Mouse (Mus musculus): ENCODE measurements at regions not wholly inside any gene's neighbourhood (a gene's known extent, or its start where the extent isn't known, plus 50 kb on each side); places are given as distances from the start of the nearest gene placed in this dataset.
A peak's percentile ranks its signal among the peaks of the same experiment; 100 is the strongest.

GRCm38 (mm10) chr12:79995521-79996094 lies 117.2 kb downstream of the Zfp36l1 start:
- Histone ChIP-seq H3K4me3 (ENCODE audit: insufficient read depth, low read length) (no peak overlapping the region), H3K4me1 (ENCODE audit: control insufficient read depth, insufficient read depth, low read length) (peaks cover 2% of the 10 kb centered on the region; the same call in 1 of the 2 replicates), H3K27ac (ENCODE audit: insufficient read depth, low read length) (no peak overlapping the region)
- TF ChIP-seq POLR2A (IDR thresholded peaks at IDR 0.05; ENCODE audit: extremely low read depth, insufficient read depth, low read length) (no peak), CTCF (IDR thresholded peaks at IDR 0.05; ENCODE audit: extremely low read depth, insufficient read depth, low read length) (no peak)

GRCm38 (mm10) chr12:79993821-79994571 lies 118.8 kb downstream of the Zfp36l1 start:
- Histone ChIP-seq H3K27ac (ENCODE audit: insufficient read depth, low read length) (no peak overlapping the region), H3K4me3 (ENCODE audit: insufficient read depth, low read length) (no peak overlapping the region), H3K4me1 (ENCODE audit: control insufficient read depth, insufficient read depth, low read length) (peaks cover 7% of the 10 kb centered on the region)
- TF ChIP-seq CTCF (IDR thresholded peaks at IDR 0.05; ENCODE audit: extremely low read depth, insufficient read depth, low read length) (no peak), POLR2A (IDR thresholded peaks at IDR 0.05; ENCODE audit: extremely low read depth, insufficient read depth, low read length) (no peak)

GRCm38 (mm10) chr12:79991279-79991678 lies 121.5 kb downstream of the Zfp36l1 start:
- Histone ChIP-seq H3K4me3 (ENCODE audit: insufficient read depth, low read length) (no peak overlapping the region), H3K4me1 (ENCODE audit: control insufficient read depth, insufficient read depth, low read length) (peaks cover 8% of the 10 kb centered on the region), H3K27ac (ENCODE audit: insufficient read depth, low read length) (no peak overlapping the region)
- TF ChIP-seq CTCF (IDR thresholded peaks at IDR 0.05; ENCODE audit: extremely low read depth, insufficient read depth, low read length), result no peak

GRCm38 (mm10) chr12:79990751-79991150 lies 122.1 kb downstream of the Zfp36l1 start:
- H3K4me3 ChIP-seq (ENCODE audit: insufficient read depth, low read length), result no peak overlapping the region
- TF ChIP-seq CTCF (IDR thresholded peaks at IDR 0.05; ENCODE audit: extremely low read depth, insufficient read depth, low read length), result no peak
- TF ChIP-seq POLR2A (IDR thresholded peaks at IDR 0.05; ENCODE audit: extremely low read depth, insufficient read depth, low read length), result no peak
- H3K27ac ChIP-seq (ENCODE audit: insufficient read depth, low read length), result peak overlapping the region; percentile 48; the same call in 1 of the 2 replicates
- peaks cover 8% of the 10 kb centered on the region for H3K4me1 ChIP-seq (ENCODE audit: control insufficient read depth, insufficient read depth, low read length)

GRCm38 (mm10) chr12:79989582-79990110 lies 123.2 kb downstream of the Zfp36l1 start:
- Histone ChIP-seq H3K27ac (ENCODE audit: insufficient read depth, low read length) (no peak overlapping the region), H3K4me3 (ENCODE audit: insufficient read depth, low read length) (no peak overlapping the region), H3K4me1 (ENCODE audit: control insufficient read depth, insufficient read depth, low read length) (peaks cover 8% of the 10 kb centered on the region)
- TF ChIP-seq POLR2A (IDR thresholded peaks at IDR 0.05; ENCODE audit: extremely low read depth, insufficient read depth, low read length), result no peak

GRCm38 (mm10) chr12:79988401-79989358 lies 124.1 kb downstream of the Zfp36l1 start:
- Histone ChIP-seq H3K4me3 (ENCODE audit: insufficient read depth, low read length) (no peak overlapping the region), H3K4me1 (ENCODE audit: control insufficient read depth, insufficient read depth, low read length) (peaks cover 8% of the 10 kb centered on the region), H3K27ac (ENCODE audit: insufficient read depth, low read length) (no peak overlapping the region)
- TF ChIP-seq CTCF (IDR thresholded peaks at IDR 0.05; ENCODE audit: extremely low read depth, insufficient read depth, low read length) (no peak), POLR2A (IDR thresholded peaks at IDR 0.05; ENCODE audit: extremely low read depth, insufficient read depth, low read length) (no peak)

- peaks cover 8% of the 10 kb centered on the region for H3K4me1 ChIP-seq (ENCODE audit: control insufficient read depth, insufficient read depth, low read length)
- H3K4me3 ChIP-seq (ENCODE audit: insufficient read depth, low read length), result no peak overlapping the region
- TF ChIP-seq POLR2A (IDR thresholded peaks at IDR 0.05; ENCODE audit: extremely low read depth, insufficient read depth, low read length), result no peak
- no peak for TF ChIP-seq CTCF (IDR thresholded peaks at IDR 0.05; ENCODE audit: extremely low read depth, insufficient read depth, low read length)
- no peak overlapping the region for H3K27ac ChIP-seq (ENCODE audit: insufficient read depth, low read length)
Measured at GRCm38 (mm10) chr12:79986241-79986976, 126.4 kb downstream of the Zfp36l1 start.

- Histone ChIP-seq H3K27ac (ENCODE audit: insufficient read depth, low read length) (no peak overlapping the region), H3K4me3 (ENCODE audit: insufficient read depth, low read length) (no peak overlapping the region), H3K4me1 (ENCODE audit: control insufficient read depth, insufficient read depth, low read length) (peaks cover 4% of the 10 kb centered on the region; the same call in 1 of the 2 replicates)
- TF ChIP-seq POLR2A (IDR thresholded peaks at IDR 0.05; ENCODE audit: extremely low read depth, insufficient read depth, low read length), result no peak
- no peak for TF ChIP-seq CTCF (IDR thresholded peaks at IDR 0.05; ENCODE audit: extremely low read depth, insufficient read depth, low read length)
Measured at GRCm38 (mm10) chr12:79984985-79985747, 127.6 kb downstream of the Zfp36l1 start.
